Mouse (Mus musculus) embryonic facial prominence, embryonic 13.5 days (tissue): Measurements from ENCODE around the gene Cacna2d4. TPM values are rescaled to one million over a fixed set of nuclear protein-coding genes. Genes with fewer than 3 reads are reported as not detected.

Source experiments
- ATAC-seq: fragments of 200-750 bp; cut with Nextera tagmentation; 2 replicates; pipeline ENCODE4 v1.8.0; 2017; ENCODE audit warnings: low read depth; ENCODE audit not compliant: insufficient number of reproducible peaks, insufficient read depth, low FRiP score, low TSS enrichment
- H3K27ac ChIP-seq: fragments of 300-500 bp; sonication (generic); 2 replicates; pipeline ENCODE4 v1.5.1; 2015; ENCODE audit warnings: moderate library complexity, mild to moderate bottlenecking, inconsistent platforms
- H3K27me3 ChIP-seq: fragments of 300-500 bp; sonication (generic); 2 replicates; pipeline ENCODE4 v1.6.1; 2015; ENCODE audit warnings: mild to moderate bottlenecking, inconsistent platforms
- H3K36me3 ChIP-seq: fragments of 300-500 bp; sonication (generic); 2 replicates; pipeline ENCODE4 v1.6.1; 2015; ENCODE audit warnings: mild to moderate bottlenecking, inconsistent platforms
- H3K4me1 ChIP-seq: fragments of 300-500 bp; sonication (generic); 2 replicates; pipeline ENCODE4 v1.6.1; 2015; ENCODE audit warnings: inconsistent platforms
- H3K4me2 ChIP-seq: fragments of 300-500 bp; sonication (generic); 2 replicates; pipeline ENCODE4 v1.6.1; 2015; ENCODE audit warnings: moderate library complexity, mild to moderate bottlenecking, inconsistent platforms
- H3K4me3 ChIP-seq: fragments of 300-500 bp; sonication (generic); 2 replicates; pipeline ENCODE4 v1.5.1; 2015; ENCODE audit warnings: mild to moderate bottlenecking, inconsistent platforms
- H3K9ac ChIP-seq: fragments of 300-500 bp; sonication (generic); 2 replicates; pipeline ENCODE4 v1.6.1; 2015; ENCODE audit warnings: mild to moderate bottlenecking, inconsistent platforms
- H3K9me3 ChIP-seq: fragments of 300-500 bp; sonication (generic); 2 replicates; pipeline ENCODE4 v1.6.1; 2016; ENCODE audit warnings: inconsistent platforms
- WGBS: fragments of 180-500 bp; shearing (Covaris S2); methylation state at CpG from one replicate; pipeline ENCODE4 v1.1.7; 2015; ENCODE audit warnings: mixed read lengths; 5-methylcytosine and 5-hydroxymethylcytosine counted together
- polyA plus RNA-seq: library from polyadenylated mRNA; unstranded; fragments of >200 nt; fragmentation: Nextera tagmentation; extraction: Ambion mirVana; gene quantifications from 2 replicates; pipeline ENCODE4 v1.2.1, GENCODE M21; 2015

Gene Cacna2d4
- polyA plus RNA-seq, 1 experiment from 2014 or later = not detected

DNA sequence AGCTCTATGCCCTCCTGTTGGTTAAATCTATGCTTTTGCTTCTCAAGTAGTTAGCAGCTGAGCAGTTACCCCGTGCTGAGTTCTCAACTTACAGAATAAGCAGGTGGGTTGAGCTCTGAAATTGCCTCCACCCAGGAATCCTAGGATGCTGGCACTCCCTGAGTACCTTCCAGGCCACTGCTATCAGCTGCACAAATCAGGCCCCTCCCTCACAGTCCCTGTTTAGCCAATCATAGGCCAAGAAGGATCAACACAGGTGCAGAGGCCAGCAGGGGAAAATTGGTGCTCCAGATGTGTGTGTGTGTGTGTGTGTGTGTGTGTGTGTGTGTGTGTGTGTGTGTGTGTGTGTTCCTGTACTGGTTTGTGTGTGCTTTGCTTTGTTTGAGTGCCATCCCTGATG is 95.8 kb downstream of the Cacna2d4 start:
- WGBS = 0% methylated on average over 1 of the region's 1 CpGs
- no peak for ATAC-seq
- Histone ChIP-seq H3K27ac (no peak overlapping the region), H3K9ac (no peak overlapping the region), H3K9me3 (no peaks in the 10 kb centered on the region), H3K4me1 (peaks cover 16% of the 10 kb centered on the region), H3K4me2 (no peak overlapping the region), H3K27me3 (peaks cover 70% of the 10 kb centered on the region), H3K36me3 (no peaks in the 10 kb centered on the region), H3K4me3 (no peak overlapping the region)

- no peak for ATAC-seq
- H3K4me3 ChIP-seq = no peak overlapping the region
- H3K9ac ChIP-seq = no peak overlapping the region
- no peaks in the 10 kb centered on the region for H3K9me3 ChIP-seq
- no peaks in the 10 kb centered on the region for H3K36me3 ChIP-seq
- no peak overlapping the region for H3K4me2 ChIP-seq
- H3K4me1 ChIP-seq = peaks cover 16% of the 10 kb centered on the region
- H3K27me3 ChIP-seq = peaks cover 59% of the 10 kb centered on the region
- no peak overlapping the region for H3K27ac ChIP-seq
- 17% methylated on average over 3 of the region's 3 CpGs for WGBS
Measured at GRCm38 (mm10) chr6:119333202-119333601, 96.9 kb downstream of the Cacna2d4 start.

DNA sequence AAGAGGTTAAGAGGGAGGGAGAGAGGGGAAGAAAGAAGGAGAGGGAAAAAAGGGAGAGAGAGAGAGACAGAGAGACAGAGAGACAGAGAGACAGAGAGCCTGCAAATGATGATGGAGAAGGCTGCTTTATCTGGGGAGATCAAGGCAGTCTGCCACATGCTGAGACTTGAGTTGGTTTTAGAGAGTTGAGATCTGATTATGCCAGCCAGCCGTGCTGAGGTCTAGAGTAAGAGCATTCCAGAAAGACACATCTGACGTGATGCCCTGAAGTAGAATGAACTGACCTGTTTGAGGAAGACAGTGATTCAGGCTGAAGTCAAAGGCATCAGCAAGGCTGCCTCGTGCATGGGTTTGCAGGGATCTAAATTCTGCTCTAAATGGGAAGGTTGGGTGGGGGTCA is 97.5 kb downstream of the Cacna2d4 start:
- Histone ChIP-seq H3K4me1 (peaks cover 16% of the 10 kb centered on the region), H3K9ac (no peak overlapping the region), H3K27ac (no peak overlapping the region), H3K4me2 (no peak overlapping the region), H3K27me3 (peaks cover 53% of the 10 kb centered on the region), H3K9me3 (no peaks in the 10 kb centered on the region), H3K36me3 (no peaks in the 10 kb centered on the region), H3K4me3 (no peak overlapping the region)
- no peak for ATAC-seq
- 40% methylated on average over 3 of the region's 3 CpGs for WGBS

GRCm38 (mm10) chr6:119336124-119336523 is 99.8 kb downstream of the Cacna2d4 start:
- H3K36me3 ChIP-seq = no peaks in the 10 kb centered on the region
- H3K27me3 ChIP-seq = peaks cover 30% of the 10 kb centered on the region
- H3K4me1 ChIP-seq = no peaks in the 10 kb centered on the region
- no peak overlapping the region for H3K4me3 ChIP-seq
- no peak overlapping the region for H3K9ac ChIP-seq
- no peaks in the 10 kb centered on the region for H3K9me3 ChIP-seq
- no peak overlapping the region for H3K4me2 ChIP-seq
- H3K27ac ChIP-seq = no peak overlapping the region
- WGBS = 82% methylated on average over 7 of the region's 7 CpGs
- ATAC-seq = no peak

GRCm38 (mm10) chr6:119337287-119337686 is 101.0 kb downstream of the Cacna2d4 start:
- WGBS = 63% methylated on average over 3 of the region's 3 CpGs
- H3K4me1 ChIP-seq = no peaks in the 10 kb centered on the region
- H3K27ac ChIP-seq = no peak overlapping the region
- no peaks in the 10 kb centered on the region for H3K36me3 ChIP-seq
- no peak overlapping the region for H3K4me3 ChIP-seq
- H3K9ac ChIP-seq = no peak overlapping the region
- no peak overlapping the region for H3K4me2 ChIP-seq
- no peak for ATAC-seq
- no peaks in the 10 kb centered on the region for H3K9me3 ChIP-seq
- H3K27me3 ChIP-seq = peaks cover 18% of the 10 kb centered on the region

DNA sequence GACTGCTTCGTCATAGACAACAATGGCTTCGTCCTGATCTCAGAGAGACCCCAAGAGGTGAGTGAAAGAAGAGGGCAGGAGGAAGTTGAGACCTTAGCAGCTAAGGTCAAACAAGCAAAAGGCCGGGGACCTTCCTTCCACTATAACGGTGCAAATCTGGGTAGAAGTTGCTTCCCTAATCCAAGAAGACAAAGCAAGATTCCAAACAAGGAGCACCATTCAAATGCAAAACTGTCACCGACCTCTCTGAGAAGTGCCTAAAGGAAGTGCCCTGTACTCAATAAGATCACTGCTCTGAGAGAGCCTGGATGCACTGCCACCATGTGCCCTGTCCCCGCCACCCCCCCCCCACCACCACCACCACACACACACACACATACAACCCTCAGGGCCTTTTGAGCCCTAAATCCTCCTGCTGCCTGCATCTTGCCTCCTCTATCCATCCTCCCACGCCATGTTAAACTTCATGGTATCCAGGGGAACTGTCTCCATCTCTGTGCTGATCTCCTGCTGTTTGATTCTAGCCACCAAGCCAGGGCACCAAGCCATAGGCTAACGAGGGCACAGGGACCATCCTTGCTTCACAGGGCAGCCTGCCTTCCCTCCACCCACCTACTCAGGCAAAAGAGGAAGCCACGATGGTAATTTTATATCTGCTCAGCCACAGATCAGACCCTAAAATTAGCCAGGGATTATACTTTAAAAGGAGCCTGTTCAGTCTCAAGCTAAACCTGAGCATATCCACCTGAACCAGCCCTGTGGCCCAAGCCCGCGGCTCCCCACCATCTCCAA is 102.0 kb downstream of the Cacna2d4 start:
- WGBS = 33% methylated on average over 11 of the region's 11 CpGs
- no peak overlapping the region for H3K27ac ChIP-seq
- no peak overlapping the region for H3K4me2 ChIP-seq
- ATAC-seq = no peak
- H3K9ac ChIP-seq = no peak overlapping the region
- H3K4me3 ChIP-seq = no peak overlapping the region
- no peaks in the 10 kb centered on the region for H3K36me3 ChIP-seq
- H3K4me1 ChIP-seq = no peaks in the 10 kb centered on the region
- H3K27me3 ChIP-seq = peaks cover 8% of the 10 kb centered on the region; the same call in 1 of the 2 replicates
- H3K9me3 ChIP-seq = no peaks in the 10 kb centered on the region

GRCm38 (mm10) chr6:119341409-119341808 is 105.1 kb downstream of the Cacna2d4 start:
- H3K27ac ChIP-seq = no peak overlapping the region
- H3K9me3 ChIP-seq = no peaks in the 10 kb centered on the region
- H3K9ac ChIP-seq = no peak overlapping the region
- no peak overlapping the region for H3K4me3 ChIP-seq
- ATAC-seq = no peak
- no peaks in the 10 kb centered on the region for H3K27me3 ChIP-seq
- no peak overlapping the region for H3K4me2 ChIP-seq
- H3K36me3 ChIP-seq = no peaks in the 10 kb centered on the region
- H3K4me1 ChIP-seq = no peaks in the 10 kb centered on the region

GRCm38 (mm10) chr6:119346257-119346656 is 109.9 kb downstream of the Cacna2d4 start:
- Histone ChIP-seq H3K9ac (no peak overlapping the region), H3K4me3 (no peak overlapping the region), H3K4me2 (no peak overlapping the region), H3K27ac (no peak overlapping the region), H3K4me1 (no peaks in the 10 kb centered on the region), H3K27me3 (no peaks in the 10 kb centered on the region), H3K9me3 (no peaks in the 10 kb centered on the region), H3K36me3 (no peaks in the 10 kb centered on the region)
- WGBS = 46% methylated on average over 10 of the region's 10 CpGs
- ATAC-seq = no peak

GRCm38 (mm10) chr6:119347813-119348212 is 111.5 kb downstream of the Cacna2d4 start:
- WGBS = 74% methylated on average over 5 of the region's 5 CpGs
- ATAC-seq = no peak

DNA sequence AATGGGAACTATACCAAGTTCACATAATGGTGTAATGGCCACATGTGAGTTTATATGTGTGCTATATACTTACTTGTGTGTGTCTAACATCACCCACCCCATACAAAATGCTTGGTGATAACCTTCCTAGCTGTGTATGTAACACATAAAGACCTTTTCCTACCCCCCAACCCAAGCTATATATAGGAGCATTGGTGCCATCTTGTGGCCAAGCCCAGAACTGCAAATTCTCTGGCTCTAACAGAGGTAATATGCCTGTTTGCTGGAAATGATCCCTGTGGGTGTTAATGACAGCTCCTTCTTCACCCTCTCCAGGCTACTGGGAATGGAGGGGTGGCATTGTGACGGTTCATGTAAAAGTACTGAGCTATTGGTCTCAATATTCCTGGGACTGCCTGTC is 111.9 kb downstream of the Cacna2d4 start:
- Histone ChIP-seq H3K9ac (no peak overlapping the region), H3K9me3 (no peaks in the 10 kb centered on the region), H3K36me3 (peaks cover under 1% of the 10 kb centered on the region; the same call in 1 of the 2 replicates), H3K27me3 (no peaks in the 10 kb centered on the region), H3K4me3 (no peak overlapping the region), H3K4me2 (no peak overlapping the region), H3K4me1 (no peaks in the 10 kb centered on the region), H3K27ac (no peak overlapping the region)
- ATAC-seq = no peak
- WGBS = 0% methylated on average over 1 of the region's 1 CpGs

More at GRCm38 (mm10) chr6:119347813-119348212, 111.5 kb downstream of the Cacna2d4 start:
- H3K4me3 ChIP-seq = no peak overlapping the region
- H3K27me3 ChIP-seq = no peaks in the 10 kb centered on the region
- H3K36me3 ChIP-seq = no peaks in the 10 kb centered on the region
- no peaks in the 10 kb centered on the region for H3K4me1 ChIP-seq
- no peak overlapping the region for H3K27ac ChIP-seq
- H3K9ac ChIP-seq = no peak overlapping the region
- H3K9me3 ChIP-seq = no peaks in the 10 kb centered on the region
- no peak overlapping the region for H3K4me2 ChIP-seq

DNA sequence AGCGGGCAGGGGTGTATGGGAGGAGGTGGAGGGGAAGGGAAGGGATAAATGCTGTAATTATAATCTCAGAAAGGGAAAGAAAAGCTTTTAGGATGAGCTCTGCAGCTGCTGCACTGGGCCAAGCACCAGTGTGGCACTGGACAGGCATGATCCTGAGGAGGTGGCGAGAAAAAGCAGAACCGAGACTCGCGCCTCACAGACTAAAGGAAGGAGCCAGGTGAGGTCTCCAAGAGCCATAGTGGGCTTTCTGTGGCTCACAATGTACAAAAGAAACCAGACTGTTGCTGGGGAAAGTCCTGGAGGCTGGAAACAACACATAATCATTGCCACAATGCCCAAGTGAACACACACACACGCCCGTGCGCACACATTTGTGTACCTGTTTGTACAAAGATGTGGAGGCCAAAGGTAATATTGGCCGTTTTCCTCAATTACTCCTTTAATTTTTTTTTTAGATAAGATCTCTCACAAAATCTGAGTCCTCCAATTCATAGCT is 114.4 kb downstream of the Cacna2d4 start:
- H3K27me3 ChIP-seq = no peaks in the 10 kb centered on the region
- H3K4me1 ChIP-seq = no peaks in the 10 kb centered on the region
- no peak overlapping the region for H3K4me3 ChIP-seq
- ATAC-seq = no peak
- H3K27ac ChIP-seq = no peak overlapping the region
- H3K36me3 ChIP-seq = peaks cover 24% of the 10 kb centered on the region
- no peaks in the 10 kb centered on the region for H3K9me3 ChIP-seq
- no peak overlapping the region for H3K4me2 ChIP-seq
- no peak overlapping the region for H3K9ac ChIP-seq
- WGBS = 82% methylated on average over 9 of the region's 9 CpGs

DNA sequence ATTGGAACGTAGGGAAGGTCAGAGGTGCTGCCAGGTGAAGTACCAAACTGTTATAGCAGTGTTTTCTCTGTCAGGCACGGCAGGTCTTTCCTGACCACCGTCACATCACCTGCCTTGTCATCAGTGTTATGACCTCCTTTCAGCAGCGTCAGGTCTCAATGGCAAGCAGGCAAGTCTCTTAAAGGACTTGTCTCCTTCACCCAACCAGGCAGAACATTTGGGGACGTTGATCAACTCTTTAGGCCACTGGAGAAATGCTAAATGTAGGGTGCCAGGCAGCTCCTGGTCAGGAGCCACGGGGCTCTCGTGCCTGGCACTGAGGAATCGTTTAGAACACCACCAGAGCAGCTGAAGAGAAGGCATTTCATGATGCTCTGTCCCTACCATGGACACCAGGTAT is 115.3 kb downstream of the Cacna2d4 start:
- Histone ChIP-seq H3K9ac (no peak overlapping the region), H3K27me3 (no peaks in the 10 kb centered on the region), H3K9me3 (no peaks in the 10 kb centered on the region), H3K4me3 (no peak overlapping the region), H3K4me2 (no peak overlapping the region), H3K36me3 (peaks cover 33% of the 10 kb centered on the region), H3K27ac (no peak overlapping the region), H3K4me1 (no peaks in the 10 kb centered on the region)
- 86% methylated on average over 8 of the region's 8 CpGs for WGBS
- no peak for ATAC-seq
